Mouse (Mus musculus) liver, embryonic 15.5 days (tissue): Measurements from ENCODE around the gene 2510009E07Rik. TPM values are rescaled to one million over a fixed set of nuclear protein-coding genes. Genes with fewer than 3 reads are reported as not detected.

Experiments
- ATAC-seq: fragments of 200-750 bp; cut with Nextera tagmentation; 2 replicates; pipeline ENCODE4 v1.8.0; 2017; ENCODE audit warnings: moderate number of reproducible peaks, mild to moderate bottlenecking, moderate library complexity; ENCODE audit not compliant: insufficient read depth
- H3K27ac ChIP-seq: fragments of 300-500 bp; sonication (generic); replicated peaks from 2 replicates; pipeline ENCODE4 v1.5.1; 2015; ENCODE audit warnings: mild to moderate bottlenecking, inconsistent platforms
- H3K27me3 ChIP-seq: fragments of 300-500 bp; sonication (generic); 2 replicates; pipeline ENCODE4 v1.6.1; 2015; ENCODE audit warnings: mild to moderate bottlenecking, inconsistent platforms
- H3K36me3 ChIP-seq: fragments of 300-500 bp; sonication (generic); replicated peaks from 2 replicates; pipeline ENCODE4 v1.6.1; 2015; ENCODE audit warnings: moderate library complexity, mild to moderate bottlenecking, inconsistent platforms
- H3K4me1 ChIP-seq: fragments of 300-500 bp; sonication (generic); replicated peaks from 2 replicates; pipeline ENCODE4 v1.6.1; 2015; ENCODE audit warnings: inconsistent platforms
- H3K4me2 ChIP-seq: fragments of 300-500 bp; sonication (generic); 2 replicates; pipeline ENCODE4 v1.6.1; 2015; ENCODE audit warnings: moderate library complexity, mild to moderate bottlenecking, inconsistent platforms
- H3K4me3 ChIP-seq: fragments of 300-500 bp; sonication (generic); replicated peaks from 2 replicates; pipeline ENCODE4 v1.5.1; 2015; ENCODE audit warnings: mild to moderate bottlenecking, inconsistent platforms
- H3K9ac ChIP-seq: fragments of 300-500 bp; sonication (generic); 2 replicates; pipeline ENCODE4 v1.6.1; 2015; ENCODE audit warnings: moderate library complexity, mild to moderate bottlenecking, inconsistent platforms
- H3K9me3 ChIP-seq: fragments of 300-500 bp; sonication (generic); replicated peaks from 2 replicates; pipeline ENCODE4 v1.6.1; 2016; ENCODE audit warnings: inconsistent platforms
- WGBS: fragments of 180-500 bp; shearing (Covaris S2); methylation state at CpG from one replicate; pipeline ENCODE4 v1.1.7; 2015; ENCODE audit warnings: mixed read lengths; ENCODE audit not compliant: insufficient replicate concordance; 5-methylcytosine and 5-hydroxymethylcytosine counted together
- polyA plus RNA-seq: library from polyadenylated mRNA; unstranded; fragments of >200 nt; fragmentation: Nextera tagmentation; extraction: Ambion mirVana; gene quantifications from 2 replicates; pipeline ENCODE4 v1.2.1, GENCODE M21; 2015

The 2510009E07Rik gene
- polyA plus RNA-seq, 1 experiment from 2014 or later: 3.0 TPM

DNA sequence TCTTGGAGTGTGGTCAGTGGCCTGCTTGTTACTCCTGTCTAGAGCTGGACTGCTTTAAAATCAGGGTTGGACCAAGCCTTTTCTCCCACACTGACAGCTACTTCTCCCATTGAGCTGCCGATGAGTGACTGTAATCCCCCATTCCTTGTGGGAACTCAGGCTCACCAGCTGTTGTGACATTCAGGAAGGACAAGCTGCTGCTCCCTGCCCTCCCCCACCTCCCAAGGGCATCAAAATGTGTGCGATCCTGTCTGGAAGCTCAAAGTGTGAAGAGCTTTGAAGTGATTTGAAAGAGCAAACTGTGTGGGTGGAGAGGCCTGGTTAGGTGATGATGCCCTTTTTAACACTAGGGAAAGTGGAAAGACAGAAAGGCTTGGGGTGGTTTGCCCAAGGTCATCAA lies 15.9 kb upstream of the 2510009E07Rik start:
- H3K4me2 ChIP-seq: no peak overlapping the region
- no peak overlapping the region for H3K4me3 ChIP-seq
- no peak overlapping the region for H3K9ac ChIP-seq
- ATAC-seq: no peak
- H3K9me3 ChIP-seq: no peaks in the 10 kb centered on the region
- no peak overlapping the region for H3K27ac ChIP-seq
- 45% methylated on average over 2 of the region's 2 CpGs for WGBS
- H3K36me3 ChIP-seq: no peaks in the 10 kb centered on the region
- no peaks in the 10 kb centered on the region for H3K27me3 ChIP-seq
- no peaks in the 10 kb centered on the region for H3K4me1 ChIP-seq

- no peak for ATAC-seq
- Histone ChIP-seq H3K9me3 (no peaks in the 10 kb centered on the region), H3K36me3 (no peaks in the 10 kb centered on the region), H3K4me2 (no peak overlapping the region), H3K27ac (no peak overlapping the region), H3K4me3 (no peak overlapping the region), H3K4me1 (no peaks in the 10 kb centered on the region), H3K9ac (no peak overlapping the region), H3K27me3 (no peaks in the 10 kb centered on the region)
- 34% methylated on average over 5 of the region's 5 CpGs for WGBS
Observed at GRCm38 (mm10) chr16:21704691-21705090, 10.2 kb upstream of the 2510009E07Rik start.

GRCm38 (mm10) chr16:21702314-21702690 lies 7.8 kb upstream of the 2510009E07Rik start:
- Histone ChIP-seq H3K4me2 (no peak overlapping the region), H3K9ac (no peak overlapping the region), H3K4me1 (no peaks in the 10 kb centered on the region), H3K27me3 (no peaks in the 10 kb centered on the region), H3K4me3 (no peak overlapping the region), H3K27ac (no peak overlapping the region), H3K9me3 (no peaks in the 10 kb centered on the region), H3K36me3 (no peaks in the 10 kb centered on the region)
- ATAC-seq: no peak
- 32% methylated on average over 3 of the region's 3 CpGs for WGBS

GRCm38 (mm10) chr16:21701611-21702313 lies 7.3 kb upstream of the 2510009E07Rik start:
- no peak for ATAC-seq
- WGBS: 37% methylated on average over 10 of the region's 10 CpGs

DNA sequence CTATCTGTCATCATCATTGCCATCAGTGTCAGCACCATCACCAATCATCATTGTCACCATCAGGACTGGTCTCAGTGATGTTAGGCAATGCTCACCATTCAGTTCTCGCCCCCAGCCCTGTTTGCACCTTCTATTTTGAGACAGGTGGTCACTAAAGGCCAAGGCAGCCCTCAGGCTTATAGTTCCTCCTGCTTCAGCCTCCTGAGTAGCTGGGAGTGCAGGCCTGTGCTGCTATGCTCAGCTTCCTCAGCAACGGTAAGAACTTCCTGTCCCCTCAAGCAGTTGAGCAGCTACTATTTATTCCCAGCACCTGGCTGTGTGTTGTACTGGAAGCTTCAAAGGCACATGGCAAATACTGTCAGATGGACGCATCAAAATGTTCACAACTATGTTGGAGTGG lies 3.7 kb upstream of the 2510009E07Rik start:
- H3K4me1 ChIP-seq: peaks cover 5% of the 10 kb centered on the region; the same call in 1 of the 2 replicates
- 33% methylated on average over 3 of the region's 3 CpGs for WGBS
- no peaks in the 10 kb centered on the region for H3K36me3 ChIP-seq
- H3K4me2 ChIP-seq: no peak overlapping the region
- peaks cover 31% of the 10 kb centered on the region for H3K27me3 ChIP-seq
- no peak overlapping the region for H3K27ac ChIP-seq
- H3K9me3 ChIP-seq: no peaks in the 10 kb centered on the region
- no peak overlapping the region for H3K9ac ChIP-seq
- H3K4me3 ChIP-seq: no peak overlapping the region
- ATAC-seq: no peak

More at GRCm38 (mm10) chr16:21701611-21702313, 7.3 kb upstream of the 2510009E07Rik start:
- Histone ChIP-seq H3K27me3 (no peaks in the 10 kb centered on the region), H3K9ac (no peak overlapping the region), H3K4me1 (no peaks in the 10 kb centered on the region), H3K36me3 (no peaks in the 10 kb centered on the region), H3K4me3 (no peak overlapping the region), H3K9me3 (no peaks in the 10 kb centered on the region), H3K4me2 (no peak overlapping the region), H3K27ac (no peak overlapping the region)

- Histone ChIP-seq H3K4me2 (no peak overlapping the region), H3K9me3 (no peaks in the 10 kb centered on the region), H3K27ac (no peak overlapping the region), H3K36me3 (no peaks in the 10 kb centered on the region), H3K4me3 (no peak overlapping the region), H3K4me1 (peaks cover 5% of the 10 kb centered on the region; the same call in 1 of the 2 replicates), H3K9ac (no peak overlapping the region), H3K27me3 (peaks cover 42% of the 10 kb centered on the region)
- no peak for ATAC-seq
- WGBS: 63% methylated on average over 9 of the region's 9 CpGs
Observed at GRCm38 (mm10) chr16:21696946-21697345, 2.5 kb upstream of the 2510009E07Rik start.

DNA sequence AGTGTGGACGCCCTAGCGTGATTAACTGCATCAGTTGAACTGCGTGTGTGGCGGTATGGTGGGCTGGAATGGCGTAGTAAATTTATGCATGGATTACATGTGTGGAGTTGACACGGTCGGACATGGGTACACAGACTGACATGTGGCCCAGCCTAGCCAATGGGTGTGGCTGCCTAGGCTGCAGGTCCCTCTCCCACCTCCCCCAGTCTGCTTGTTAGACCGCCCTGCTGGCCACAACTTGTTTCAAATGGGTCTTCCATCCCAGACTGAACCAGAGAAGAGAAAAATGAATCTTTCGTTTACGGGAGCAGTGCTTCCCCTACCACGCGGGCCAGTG lies 745 bp upstream of the 2510009E07Rik start:
- WGBS: 6% methylated on average over 12 of the region's 12 CpGs
- Histone ChIP-seq H3K27me3 (peaks cover 42% of the 10 kb centered on the region), H3K4me3 (peak overlapping the region; percentile 63), H3K27ac (no peak overlapping the region), H3K4me2 (peak overlapping the region; percentile 80), H3K9ac (no peak overlapping the region), H3K9me3 (no peaks in the 10 kb centered on the region), H3K4me1 (peaks cover 5% of the 10 kb centered on the region; the same call in 1 of the 2 replicates), H3K36me3 (no peaks in the 10 kb centered on the region)
- no peak for ATAC-seq

- H3K27ac ChIP-seq: peak overlapping the region; percentile 35; the same call in 1 of the 2 replicates
- no peaks in the 10 kb centered on the region for H3K9me3 ChIP-seq
- ATAC-seq: peak; percentile 64
- H3K9ac ChIP-seq: peak overlapping the region; percentile 56
- peak overlapping the region; percentile 80 for H3K4me2 ChIP-seq
- H3K27me3 ChIP-seq: peaks cover 42% of the 10 kb centered on the region
- no peaks in the 10 kb centered on the region for H3K36me3 ChIP-seq
- H3K4me1 ChIP-seq: peaks cover 7% of the 10 kb centered on the region; the same call in 1 of the 2 replicates
- WGBS: under 1% methylated on average over 45 of the region's 45 CpGs
- H3K4me3 ChIP-seq: peak overlapping the region; percentile 63
Observed at GRCm38 (mm10) chr16:21693981-21694462, 443 bp downstream of the 2510009E07Rik start.

DNA sequence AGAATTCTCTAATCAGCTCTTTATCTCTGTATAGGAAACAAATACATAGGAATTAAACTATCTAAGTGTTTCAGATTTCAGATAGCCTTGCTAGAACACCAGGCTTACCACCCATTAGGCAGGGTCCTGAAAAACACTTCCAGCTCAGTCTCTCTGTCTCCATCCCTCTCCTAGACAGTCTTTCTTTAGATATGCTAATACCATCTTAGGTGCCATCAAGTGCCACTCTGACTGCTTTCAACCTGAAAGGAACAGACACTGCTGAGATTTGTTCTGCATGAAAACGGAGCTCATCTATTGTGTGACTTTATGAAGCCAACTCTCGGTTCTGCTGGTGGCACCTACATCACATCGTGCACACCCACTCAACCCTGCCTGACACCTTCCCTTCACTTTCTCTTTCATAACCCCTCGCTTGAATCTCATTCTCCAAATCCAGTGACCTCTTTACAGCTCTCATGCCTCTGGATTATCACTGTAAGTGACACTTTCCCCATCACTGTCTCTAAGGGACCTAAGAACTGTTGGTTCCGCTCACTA lies 4.2 kb downstream of the 2510009E07Rik start:
- peaks cover 8% of the 10 kb centered on the region; the same call in 1 of the 2 replicates for H3K4me1 ChIP-seq
- 48% methylated on average over 5 of the region's 5 CpGs for WGBS
- H3K4me2 ChIP-seq: no peak overlapping the region
- H3K36me3 ChIP-seq: no peaks in the 10 kb centered on the region
- H3K9ac ChIP-seq: no peak overlapping the region
- no peaks in the 10 kb centered on the region for H3K9me3 ChIP-seq
- no peak overlapping the region for H3K27ac ChIP-seq
- H3K4me3 ChIP-seq: no peak overlapping the region
- peaks cover 32% of the 10 kb centered on the region for H3K27me3 ChIP-seq
- ATAC-seq: no peak

DNA sequence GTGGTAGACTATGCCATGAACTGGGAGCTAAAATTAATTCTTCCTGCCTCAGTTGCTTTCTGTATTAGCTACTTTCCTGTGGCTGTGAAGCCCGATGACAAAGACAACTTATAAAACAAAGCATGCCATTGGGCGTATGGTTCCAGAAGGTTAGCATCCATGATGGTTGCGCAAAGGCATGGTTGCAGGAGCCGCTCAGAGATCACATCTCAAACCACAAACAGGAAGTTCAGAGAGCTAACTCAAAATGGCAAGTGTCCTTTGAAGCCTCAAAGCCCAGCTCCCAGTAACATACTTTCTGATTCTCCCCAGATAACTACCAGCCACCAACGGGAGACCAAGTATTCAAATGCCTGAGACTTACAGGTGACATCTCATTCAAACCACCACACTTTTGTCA lies 5.3 kb downstream of the 2510009E07Rik start:
- WGBS: 28% methylated on average over 5 of the region's 5 CpGs
- Histone ChIP-seq H3K4me3 (no peak overlapping the region), H3K4me2 (no peak overlapping the region), H3K36me3 (no peaks in the 10 kb centered on the region), H3K9me3 (no peaks in the 10 kb centered on the region), H3K27me3 (peaks cover 21% of the 10 kb centered on the region), H3K4me1 (0 out of 2 replicates have a peak, but pooled peaks cover 3% of the 10 kb centered on the region), H3K27ac (no peak overlapping the region), H3K9ac (no peak overlapping the region)
- ATAC-seq: no peak

DNA sequence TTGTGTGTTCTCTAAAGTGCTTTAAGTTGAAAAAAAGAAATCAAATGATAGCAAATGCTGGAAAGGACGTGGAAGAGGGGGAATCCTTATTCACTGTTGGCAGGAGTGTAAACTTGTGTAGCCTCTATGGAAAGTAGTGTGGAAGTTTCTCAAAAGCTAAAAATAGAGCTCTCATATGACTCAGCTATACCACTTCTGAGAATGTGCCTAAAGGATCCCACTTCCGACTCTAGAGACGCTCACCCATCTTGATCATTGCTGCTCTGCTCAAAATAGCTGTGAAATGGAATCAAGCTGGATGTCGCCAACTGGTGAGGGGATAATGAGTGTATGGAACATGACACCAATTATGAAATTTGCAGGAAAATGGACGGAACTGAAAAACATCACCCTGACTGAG lies 7.1 kb downstream of the 2510009E07Rik start:
- no peak for ATAC-seq
- no peak overlapping the region for H3K9ac ChIP-seq
- H3K4me2 ChIP-seq: no peak overlapping the region
- H3K9me3 ChIP-seq: no peaks in the 10 kb centered on the region
- H3K4me3 ChIP-seq: no peak overlapping the region
- no peak overlapping the region for H3K27ac ChIP-seq
- WGBS: 63% methylated on average over 5 of the region's 5 CpGs
- 0 out of 2 replicates have a peak, but pooled peaks cover 3% of the 10 kb centered on the region for H3K4me1 ChIP-seq
- H3K27me3 ChIP-seq: peaks cover 3% of the 10 kb centered on the region
- H3K36me3 ChIP-seq: no peaks in the 10 kb centered on the region
